Mouse (Mus musculus): Measurements from ENCODE around the gene H6pd. TPM values are rescaled to one million over a fixed set of nuclear protein-coding genes. Genes with fewer than 3 reads are reported as not detected.

H6pd gene
- polyA plus RNA-seq, 1 experiment from 2014 or later = 16.9 TPM

DNA sequence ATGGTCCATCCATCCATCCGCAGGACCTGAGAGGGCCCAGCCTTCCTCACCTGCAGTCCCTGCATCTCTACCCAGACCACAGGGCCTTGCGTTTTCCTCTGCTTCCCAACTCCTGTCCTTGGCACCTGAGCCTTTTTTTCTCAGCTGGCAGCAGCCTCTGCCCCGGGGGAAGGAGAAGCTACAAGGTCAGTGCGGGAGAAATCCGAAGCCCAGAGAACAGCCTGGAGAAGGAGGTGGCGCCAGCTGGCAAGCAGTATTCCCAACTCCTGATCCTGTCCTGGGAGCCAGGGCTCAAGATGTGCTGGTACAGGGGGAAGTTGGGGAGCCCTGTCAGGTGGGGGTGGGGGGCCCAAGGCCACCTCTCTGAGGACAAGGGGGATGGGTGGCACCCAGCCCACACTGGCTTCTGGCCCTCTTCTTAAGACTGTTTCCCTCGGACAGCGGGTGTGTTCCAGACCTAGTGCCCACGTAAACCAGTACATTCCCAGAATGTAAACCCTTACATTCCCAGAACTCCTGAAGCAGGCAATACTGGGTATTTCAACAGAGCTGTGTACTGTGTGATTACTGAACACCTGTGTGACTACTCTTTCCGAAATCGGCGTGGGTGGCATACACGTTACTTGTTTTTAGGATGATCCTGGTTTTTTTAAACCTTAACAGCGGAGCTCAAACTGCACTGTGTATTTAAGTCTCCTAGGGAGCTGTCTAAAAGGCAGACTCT, 9.9 kb downstream of the H6pd start:
- no peak for ATAC-seq (ENCODE audit: insufficient read depth)
- Histone ChIP-seq H3K36me3 (replicated peaks) (peaks cover 14% of the 10 kb centered on the region), H3K27ac (replicated peaks) (0 out of 2 replicates have a peak overlapping the region, but pooled peaks have one; percentile 6), H3K4me1 (replicated peaks) (peaks cover 72% of the 10 kb centered on the region), H3K9me3 (replicated peaks) (no peaks in the 10 kb centered on the region), H3K27me3 (no peaks in the 10 kb centered on the region), H3K4me3 (replicated peaks) (no peak overlapping the region), H3K9ac (no peak overlapping the region), H3K4me2 (no peak overlapping the region)
- 74% methylated on average over 14 of the region's 14 CpGs for WGBS (ENCODE audit: insufficient replicate concordance)

DNA sequence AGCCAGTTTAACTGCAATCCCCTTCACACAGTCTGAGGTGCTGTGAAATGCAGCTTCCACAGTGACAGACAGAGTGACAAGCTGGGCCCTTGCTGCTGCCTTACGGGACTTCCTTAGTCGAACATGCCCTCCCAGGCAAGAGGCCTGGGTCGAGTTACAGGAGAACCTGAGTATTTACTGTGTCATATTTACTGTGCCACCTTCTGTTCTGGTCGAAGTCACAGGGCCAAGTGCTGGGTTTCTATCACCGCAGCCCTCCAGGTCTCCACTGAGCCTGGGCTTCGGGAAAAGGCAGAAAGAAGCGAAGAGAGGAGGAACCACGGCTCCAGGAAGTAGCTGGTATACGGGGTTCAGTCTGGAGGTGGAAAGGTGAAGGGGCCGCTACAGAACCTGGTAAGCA, 10.8 kb downstream of the H6pd start:
- H3K9ac ChIP-seq = no peak overlapping the region
- no peak overlapping the region for H3K4me2 ChIP-seq
- H3K9me3 ChIP-seq (replicated peaks) = no peaks in the 10 kb centered on the region
- H3K4me1 ChIP-seq (replicated peaks) = peaks cover 69% of the 10 kb centered on the region
- no peak overlapping the region for H3K4me3 ChIP-seq (replicated peaks)
- H3K27ac ChIP-seq (replicated peaks) = no peak overlapping the region
- 46% methylated on average over 10 of the region's 10 CpGs for WGBS (ENCODE audit: insufficient replicate concordance)
- no peaks in the 10 kb centered on the region for H3K27me3 ChIP-seq
- no peak for ATAC-seq (ENCODE audit: insufficient read depth)
- peaks cover 19% of the 10 kb centered on the region for H3K36me3 ChIP-seq (replicated peaks)

DNA sequence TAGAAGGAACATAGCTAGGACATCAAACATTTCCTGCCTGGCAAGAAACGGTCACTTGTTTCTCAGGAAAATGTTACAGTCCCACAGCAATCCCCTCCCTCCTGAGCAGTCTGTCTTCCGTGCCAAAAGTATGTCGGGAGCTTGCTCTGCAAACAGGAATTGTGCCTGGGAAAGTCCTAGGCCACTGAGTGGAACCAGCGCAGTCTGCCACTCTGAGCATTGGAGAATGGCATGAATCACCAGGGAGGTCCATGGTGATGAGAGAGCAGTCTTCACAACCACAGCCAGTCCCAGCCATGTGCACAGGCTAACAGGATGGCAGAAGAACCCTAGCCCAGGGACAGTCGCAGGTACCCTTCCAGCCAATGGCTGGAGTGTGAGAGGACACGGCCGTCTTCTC, 12.4 kb downstream of the H6pd start:
- Histone ChIP-seq H3K4me1 (replicated peaks) (peaks cover 60% of the 10 kb centered on the region), H3K27ac (replicated peaks) (no peak overlapping the region), H3K4me2 (no peak overlapping the region), H3K9me3 (replicated peaks) (no peaks in the 10 kb centered on the region), H3K9ac (no peak overlapping the region), H3K4me3 (replicated peaks) (no peak overlapping the region), H3K27me3 (no peaks in the 10 kb centered on the region), H3K36me3 (replicated peaks) (peaks cover 31% of the 10 kb centered on the region)
- WGBS (ENCODE audit: insufficient replicate concordance) = 73% methylated on average over 7 of the region's 7 CpGs
- ATAC-seq (ENCODE audit: insufficient read depth) = no peak

DNA sequence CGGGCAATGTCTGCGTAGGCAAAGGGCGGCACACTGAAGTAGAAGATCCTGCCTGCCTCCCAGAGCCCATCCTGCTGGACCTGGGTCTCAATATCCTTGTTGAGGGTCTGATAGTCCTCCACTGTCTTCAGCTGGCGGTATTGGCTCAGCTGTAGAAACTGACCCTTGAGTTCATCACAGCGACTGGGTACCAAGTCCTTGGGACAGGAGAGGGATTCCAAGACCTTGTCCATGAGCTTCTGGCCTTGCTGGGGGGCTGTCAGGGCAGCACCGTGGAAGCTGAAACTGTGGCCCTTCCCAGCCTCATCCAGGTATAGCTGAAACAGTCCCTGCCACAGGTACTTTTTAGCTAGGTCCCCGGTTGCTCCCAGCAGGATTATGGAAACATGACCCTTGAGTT, 12.9 kb downstream of the H6pd start:
- ATAC-seq (ENCODE audit: insufficient read depth) = no peak
- H3K9ac ChIP-seq = no peak overlapping the region
- H3K27ac ChIP-seq (replicated peaks) = no peak overlapping the region
- no peaks in the 10 kb centered on the region for H3K27me3 ChIP-seq
- H3K36me3 ChIP-seq (replicated peaks) = peaks cover 31% of the 10 kb centered on the region
- no peak overlapping the region for H3K4me2 ChIP-seq
- H3K4me1 ChIP-seq (replicated peaks) = peaks cover 60% of the 10 kb centered on the region
- WGBS (ENCODE audit: insufficient replicate concordance) = 76% methylated on average over 7 of the region's 7 CpGs
- no peak overlapping the region for H3K4me3 ChIP-seq (replicated peaks)
- no peaks in the 10 kb centered on the region for H3K9me3 ChIP-seq (replicated peaks)

DNA sequence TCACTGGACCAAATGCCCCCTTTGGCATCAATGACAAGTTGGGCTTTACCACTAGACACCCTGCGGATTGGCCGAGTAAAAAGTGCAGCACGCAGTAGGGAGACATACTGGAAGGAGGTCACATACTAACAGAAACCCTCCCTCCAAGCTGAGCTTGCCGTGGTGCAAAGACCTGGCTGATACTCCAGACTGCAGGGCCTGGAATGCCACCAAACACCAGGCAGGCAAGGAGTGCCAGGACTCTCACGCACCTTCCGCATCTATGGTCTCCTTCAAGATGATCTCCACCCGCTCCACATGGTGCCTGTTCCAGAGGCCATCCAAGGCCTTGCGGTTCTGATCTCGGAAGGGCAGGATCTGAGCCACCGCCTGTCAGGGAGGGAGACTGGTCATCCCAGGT, 14.6 kb downstream of the H6pd start:
- Histone ChIP-seq H3K9ac (no peak overlapping the region), H3K9me3 (replicated peaks) (no peaks in the 10 kb centered on the region), H3K4me1 (replicated peaks) (peaks cover 59% of the 10 kb centered on the region), H3K4me3 (replicated peaks) (no peak overlapping the region), H3K27ac (replicated peaks) (no peak overlapping the region), H3K36me3 (replicated peaks) (peaks cover 31% of the 10 kb centered on the region), H3K4me2 (no peak overlapping the region), H3K27me3 (no peaks in the 10 kb centered on the region)
- no peak for ATAC-seq (ENCODE audit: insufficient read depth)
- 81% methylated on average over 10 of the region's 10 CpGs for WGBS (ENCODE audit: insufficient replicate concordance)

DNA sequence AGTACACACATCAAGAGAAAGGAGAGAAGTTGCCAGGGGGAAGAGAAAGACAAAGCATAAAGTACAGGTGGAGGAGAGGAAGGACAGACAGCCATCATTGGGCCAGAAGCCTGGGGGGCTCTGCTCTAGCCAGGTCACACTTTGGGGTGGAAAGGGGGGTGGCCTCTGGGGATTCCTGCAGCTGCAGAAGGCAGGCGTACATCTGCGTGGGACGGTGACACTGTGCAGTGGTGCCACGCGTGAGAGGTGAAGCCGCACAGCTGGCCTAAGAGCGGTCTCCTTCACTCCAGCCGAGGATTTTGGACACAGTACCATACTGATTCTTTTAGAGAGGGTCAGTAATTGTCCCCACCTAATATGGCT, 16.2 kb downstream of the H6pd start:
- H3K9ac ChIP-seq = no peak overlapping the region
- WGBS (ENCODE audit: insufficient replicate concordance) = 93% methylated on average over 8 of the region's 8 CpGs
- H3K9me3 ChIP-seq (replicated peaks) = no peaks in the 10 kb centered on the region
- no peak overlapping the region for H3K4me2 ChIP-seq
- H3K4me3 ChIP-seq (replicated peaks) = no peak overlapping the region
- H3K27ac ChIP-seq (replicated peaks) = no peak overlapping the region
- H3K27me3 ChIP-seq = no peaks in the 10 kb centered on the region
- peaks cover 55% of the 10 kb centered on the region for H3K4me1 ChIP-seq (replicated peaks)
- ATAC-seq (ENCODE audit: insufficient read depth) = no peak
- peaks cover 27% of the 10 kb centered on the region for H3K36me3 ChIP-seq (replicated peaks)

DNA sequence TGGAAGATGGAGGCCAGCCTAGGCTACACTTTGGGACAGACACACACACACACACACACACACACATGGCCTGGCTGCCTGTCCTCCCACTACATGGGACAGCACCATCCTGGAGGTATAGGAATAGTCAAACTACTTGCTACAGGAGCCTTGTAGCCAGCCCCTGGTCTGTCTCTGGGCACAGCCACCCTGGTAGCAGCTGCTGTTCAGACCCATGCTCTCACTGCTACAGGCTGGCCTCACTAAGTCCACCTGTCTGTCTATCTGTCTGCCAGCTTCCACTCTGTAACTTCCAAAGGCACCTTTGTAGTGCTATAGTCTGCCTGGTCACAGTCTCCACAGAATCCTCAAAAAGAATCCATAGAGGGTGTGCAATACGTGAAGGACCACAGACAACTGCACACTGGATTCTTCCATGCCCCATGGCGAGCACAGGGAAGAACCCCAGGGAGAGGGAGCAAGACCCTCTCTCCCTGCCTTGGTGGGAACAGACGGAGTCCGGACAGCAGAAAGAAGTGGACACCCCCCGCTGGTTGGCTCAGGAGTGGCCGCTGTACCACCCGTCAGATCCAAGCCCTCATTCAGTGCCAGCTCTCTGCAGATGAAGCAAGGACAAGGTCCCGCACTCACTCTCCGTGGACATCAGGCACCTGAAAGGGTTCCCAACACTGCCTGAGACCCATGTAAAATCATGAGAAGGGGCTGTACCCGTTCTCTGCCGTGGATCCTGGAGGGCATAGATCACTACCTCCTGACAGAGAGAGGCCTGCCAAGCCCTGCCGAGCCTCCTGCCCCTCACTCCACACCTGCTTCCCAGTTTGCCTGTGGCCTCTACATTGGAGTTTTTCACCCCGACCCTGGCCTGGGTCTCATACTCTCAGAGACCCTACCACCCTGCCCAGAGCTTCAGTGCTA, 16.8 kb downstream of the H6pd start:
- Histone ChIP-seq H3K9me3 (replicated peaks) (no peaks in the 10 kb centered on the region), H3K4me1 (replicated peaks) (peaks cover 48% of the 10 kb centered on the region), H3K27me3 (no peaks in the 10 kb centered on the region), H3K27ac (replicated peaks) (no peak overlapping the region), H3K4me3 (replicated peaks) (no peak overlapping the region), H3K4me2 (no peak overlapping the region), H3K9ac (no peak overlapping the region), H3K36me3 (replicated peaks) (peaks cover 29% of the 10 kb centered on the region)
- ATAC-seq (ENCODE audit: insufficient read depth) = no peak
- WGBS (ENCODE audit: insufficient replicate concordance) = 75% methylated on average over 13 of the region's 13 CpGs

DNA sequence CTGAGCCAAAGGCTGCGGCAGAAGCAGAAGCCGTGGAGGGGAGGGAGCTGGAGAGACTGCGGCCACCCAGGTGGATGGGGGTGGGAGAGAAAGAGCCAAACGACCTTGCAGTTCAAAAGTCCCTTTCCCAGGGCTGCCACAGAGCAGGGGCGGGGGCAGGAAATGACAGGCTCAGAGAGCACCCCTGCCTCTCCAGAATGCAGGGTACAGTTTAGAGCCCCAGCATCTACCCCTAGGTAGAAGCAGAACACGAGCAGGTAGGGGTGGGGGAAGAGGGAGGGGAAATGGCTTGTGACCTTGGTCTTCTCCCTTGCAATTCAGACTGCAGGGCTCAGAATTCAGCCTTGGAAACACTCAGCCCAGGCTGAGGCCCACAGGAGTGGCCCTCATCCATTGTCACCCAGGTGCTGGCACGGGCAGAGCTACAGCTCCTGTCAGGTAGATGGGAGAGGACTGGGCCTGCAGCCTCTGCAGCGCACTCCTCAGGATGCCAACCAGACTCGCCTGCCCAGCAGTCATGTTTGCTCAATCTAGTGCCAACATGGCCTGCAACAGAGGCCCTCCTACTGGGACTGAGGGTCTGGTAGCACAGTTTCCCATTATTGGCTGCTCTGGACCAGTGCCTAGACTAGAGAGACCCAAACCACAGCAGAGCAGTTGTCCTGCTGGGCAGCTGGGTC, 17.7 kb downstream of the H6pd start:
- Histone ChIP-seq H3K27ac (replicated peaks) (peak overlapping the region; percentile 78), H3K4me2 (peak overlapping the region; percentile 28; the same call in 1 of the 2 replicates), H3K9ac (no peak overlapping the region), H3K27me3 (no peaks in the 10 kb centered on the region), H3K9me3 (replicated peaks) (no peaks in the 10 kb centered on the region), H3K4me1 (replicated peaks) (peaks cover 46% of the 10 kb centered on the region), H3K4me3 (replicated peaks) (no peak overlapping the region), H3K36me3 (replicated peaks) (peaks cover 34% of the 10 kb centered on the region)
- peak; percentile 17 for ATAC-seq (ENCODE audit: insufficient read depth)
- WGBS (ENCODE audit: insufficient replicate concordance) = 38% methylated on average over 9 of the region's 9 CpGs

DNA sequence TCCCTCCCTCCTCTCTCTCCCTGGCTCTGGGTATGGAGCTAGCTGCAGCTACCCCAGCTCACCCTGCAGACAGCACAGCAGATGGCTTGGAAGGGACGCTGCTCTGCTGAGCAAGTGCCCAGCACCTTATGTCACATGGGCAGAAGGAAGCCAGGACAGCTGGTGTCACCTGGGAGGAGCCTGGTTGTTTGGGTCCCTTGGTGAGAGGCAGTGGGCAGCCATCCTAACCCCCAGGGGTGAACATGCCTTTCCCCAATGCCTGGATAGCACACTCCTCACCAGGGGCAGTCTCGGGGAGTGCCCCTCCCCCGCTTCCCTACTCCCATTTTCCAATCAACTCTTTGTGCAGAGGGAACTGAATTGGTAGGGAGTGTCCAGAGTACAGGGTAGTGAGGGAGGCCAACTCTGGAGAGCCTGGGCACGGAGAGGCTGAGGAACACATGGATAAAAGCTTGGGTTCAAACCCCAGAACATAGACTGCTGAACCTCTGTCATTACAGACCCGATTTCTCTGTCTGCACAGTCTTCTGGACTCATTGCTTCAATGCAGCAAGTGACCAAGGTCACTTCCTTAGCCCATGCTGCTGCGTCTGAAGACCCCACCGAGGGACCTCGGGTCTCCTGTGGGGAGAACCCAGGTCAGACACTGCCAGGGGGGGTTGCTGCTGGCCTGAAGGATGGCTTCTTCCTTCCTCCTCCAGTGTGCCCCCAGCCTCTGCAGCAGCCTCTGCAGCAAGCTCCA, 18.4 kb downstream of the H6pd start:
- H3K4me1 ChIP-seq (replicated peaks) = peaks cover 43% of the 10 kb centered on the region
- WGBS (ENCODE audit: insufficient replicate concordance) = 21% methylated on average over 8 of the region's 8 CpGs
- H3K9me3 ChIP-seq (replicated peaks) = no peaks in the 10 kb centered on the region
- H3K9ac ChIP-seq = no peak overlapping the region
- no peak overlapping the region for H3K4me3 ChIP-seq (replicated peaks)
- peak overlapping the region; percentile 78 for H3K27ac ChIP-seq (replicated peaks)
- H3K27me3 ChIP-seq = no peaks in the 10 kb centered on the region
- peak; percentile 9; the same call in 1 of the 2 replicates for ATAC-seq (ENCODE audit: insufficient read depth)
- H3K36me3 ChIP-seq (replicated peaks) = peaks cover 32% of the 10 kb centered on the region; the same call in 1 of the 2 replicates
- H3K4me2 ChIP-seq = peak overlapping the region; percentile 28

DNA sequence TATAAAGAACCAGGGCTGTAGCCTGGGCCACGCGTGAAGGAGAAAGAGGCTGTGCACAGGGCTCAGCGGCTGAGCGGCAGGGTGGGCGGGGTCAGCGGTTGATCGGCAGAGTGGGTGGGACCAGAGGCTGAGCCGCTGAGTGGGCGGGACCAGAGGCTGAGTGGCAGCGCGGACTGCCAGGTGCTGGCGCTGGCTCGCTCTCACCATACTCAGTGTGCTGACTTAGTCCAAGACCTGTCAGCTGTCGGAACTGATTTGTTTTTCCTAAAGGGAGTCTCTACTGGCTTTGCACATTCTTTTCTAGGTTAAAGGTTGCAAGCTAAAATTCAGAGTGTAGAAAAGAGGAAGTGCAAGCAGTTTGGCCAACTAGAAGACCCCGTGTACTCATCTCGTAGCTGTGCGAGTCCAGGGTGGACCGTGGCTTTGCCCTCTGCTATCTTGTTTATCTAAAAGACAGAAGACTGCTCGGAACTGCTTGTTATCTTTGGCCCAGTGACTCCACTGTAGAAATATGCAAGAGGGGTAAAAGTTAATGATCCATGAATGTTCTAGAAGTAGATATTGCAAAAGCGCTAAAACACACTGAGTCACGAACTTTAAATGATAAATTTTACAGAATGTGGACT, 19.8 kb downstream of the H6pd start:
- Histone ChIP-seq H3K4me3 (replicated peaks) (peak overlapping the region; percentile 30), H3K9ac (no peak overlapping the region; the same call in 1 of the 2 replicates), H3K9me3 (replicated peaks) (no peaks in the 10 kb centered on the region), H3K4me2 (peak overlapping the region; percentile 63), H3K36me3 (replicated peaks) (peaks cover 38% of the 10 kb centered on the region; the same call in 1 of the 2 replicates), H3K27ac (replicated peaks) (peak overlapping the region; percentile 67), H3K4me1 (replicated peaks) (peaks cover 43% of the 10 kb centered on the region), H3K27me3 (no peaks in the 10 kb centered on the region)
- 2% methylated on average over 21 of the region's 21 CpGs for WGBS (ENCODE audit: insufficient replicate concordance)
- ATAC-seq (ENCODE audit: insufficient read depth) = peak; percentile 80

Measured in liver, embryonic 15.5 days (tissue).